Comparison of ENCODE assay signal across 7 mouse cellular contexts in the genomic region with DNA sequence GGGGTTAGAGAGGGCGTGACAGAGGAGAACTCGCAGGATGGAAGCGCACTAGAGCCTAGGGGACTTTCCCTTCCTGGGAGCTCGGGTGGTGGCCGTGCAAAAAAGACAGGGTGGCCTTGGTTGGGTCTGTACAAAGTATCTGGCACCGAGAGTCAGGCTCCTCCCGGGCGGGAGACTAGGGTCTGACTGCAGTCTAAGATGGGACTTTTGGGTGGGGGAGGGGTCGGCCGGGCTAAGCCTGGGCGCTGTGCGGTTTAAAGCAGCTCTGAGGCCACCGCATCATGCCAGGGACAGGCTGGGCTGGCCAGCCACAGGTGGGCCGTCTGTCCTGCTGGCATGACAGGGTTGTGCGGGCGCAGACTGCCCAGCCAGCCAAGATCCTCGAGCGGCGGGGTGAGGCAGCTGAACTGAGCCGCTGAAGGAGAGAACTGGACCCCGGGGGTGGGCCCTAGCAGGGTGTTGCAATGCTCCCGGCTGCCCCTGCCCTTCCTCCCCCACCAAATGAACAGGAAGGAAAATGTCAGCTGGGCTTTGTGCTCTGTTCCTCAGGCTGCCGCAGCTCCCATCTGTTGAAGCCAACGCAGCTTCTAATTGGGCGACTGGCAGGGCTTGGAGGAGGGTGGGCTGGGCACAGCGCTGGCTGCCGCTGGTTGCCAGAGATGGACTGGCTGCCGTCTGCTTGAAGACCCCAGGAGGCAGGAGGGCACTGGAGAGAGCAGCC. TPM values are rescaled to one million over a fixed set of nuclear protein-coding genes. Genes with fewer than 3 reads are reported as not detected.
A peak's percentile ranks its signal among the peaks of the same experiment; 100 is the strongest.
DNase-seq lines count a peak whose midpoint lies in the region; ATAC-seq lines count a peak whose summit lies in the region.

No protein-coding gene starts in this region.

- no peaks in the 10 kb centered on the region for H3K9me3 ChIP-seq in forebrain, embryonic 13.5 days (replicated peaks)
- H3K9me3 ChIP-seq in hindbrain, embryonic 10.5 days, result no peaks in the 10 kb centered on the region
- no peaks in the 10 kb centered on the region for H3K9me3 ChIP-seq in limb, embryonic 11.5 days (ENCODE audit: control insufficient read depth, low read length)
- no peaks in the 10 kb centered on the region for H3K9me3 ChIP-seq in neural tube, embryonic 15.5 days (replicated peaks)

- peak; percentile 52 for ATAC-seq in cerebellum, adult (ENCODE audit: insufficient number of reproducible peaks, low FRiP score, low TSS enrichment)
- ATAC-seq in forebrain, embryonic 13.5 days, result peak; percentile 81
- ATAC-seq in limb, embryonic 11.5 days (ENCODE audit: insufficient number of reproducible peaks, low FRiP score, low TSS enrichment, low read depth), result peak; percentile 50
- ATAC-seq in neural tube, embryonic 15.5 days (ENCODE audit: low FRiP score), result peak; percentile 58

- H3K4me3 ChIP-seq in forebrain, embryonic 13.5 days, result peak overlapping the region; percentile 70
- H3K4me3 ChIP-seq in hindbrain, embryonic 10.5 days, result peak overlapping the region; percentile 81
- peak overlapping the region; percentile 58 for H3K4me3 ChIP-seq in limb, embryonic 11.5 days (ENCODE audit: low read depth, low read length)
- H3K4me3 ChIP-seq in neural tube, embryonic 15.5 days (replicated peaks), result peak overlapping the region; percentile 72

- peak; percentile 60 for DNase-seq in adrenal gland, postnatal 14 days
- DNase-seq in hindbrain, embryonic 10.5 days (ENCODE audit: low spot score), result peak; percentile 67
- peak; percentile 51 for DNase-seq in limb, embryonic 11.5 days (ENCODE audit: low spot score)
- DNase-seq in urinary bladder, postnatal 10 days (ENCODE audit: low spot score), result no peak

- H3K27me3 ChIP-seq in forebrain, embryonic 13.5 days, result peaks cover 31% of the 10 kb centered on the region
- H3K27me3 ChIP-seq in hindbrain, embryonic 10.5 days (ENCODE audit: insufficient read depth, poor library complexity, severe bottlenecking), result peaks cover 92% of the 10 kb centered on the region
- peaks cover 54% of the 10 kb centered on the region for H3K27me3 ChIP-seq in limb, embryonic 11.5 days (ENCODE audit: control insufficient read depth, insufficient read depth, low read length)
- H3K27me3 ChIP-seq in neural tube, embryonic 15.5 days (replicated peaks), result peaks cover 12% of the 10 kb centered on the region

- peak overlapping the region; percentile 95 for H3K4me2 ChIP-seq in forebrain, embryonic 13.5 days
- H3K4me2 ChIP-seq in limb, embryonic 11.5 days (ENCODE audit: low read depth, severe bottlenecking), result peak overlapping the region; percentile 98
- peak overlapping the region; percentile 92 for H3K4me2 ChIP-seq in neural tube, embryonic 15.5 days

- WGBS in forebrain, embryonic 13.5 days, result 0% methylated on average over 28 of the region's 28 CpGs
- under 1% methylated on average over 28 of the region's 28 CpGs for WGBS in hindbrain, embryonic 10.5 days
- WGBS in limb, embryonic 11.5 days, result under 1% methylated on average over 28 of the region's 28 CpGs
- WGBS in neural tube, embryonic 15.5 days, result under 1% methylated on average over 28 of the region's 28 CpGs

- peak overlapping the region; percentile 83 for H3K9ac ChIP-seq in forebrain, embryonic 13.5 days
- peak overlapping the region; percentile 52 for H3K9ac ChIP-seq in limb, embryonic 11.5 days (ENCODE audit: low read length)
- H3K9ac ChIP-seq in neural tube, embryonic 15.5 days (replicated peaks), result peak overlapping the region; percentile 90

- peaks cover 41% of the 10 kb centered on the region for H3K4me1 ChIP-seq in forebrain, embryonic 13.5 days
- H3K4me1 ChIP-seq in hindbrain, embryonic 10.5 days (replicated peaks), result peaks cover 44% of the 10 kb centered on the region
- H3K4me1 ChIP-seq in limb, embryonic 11.5 days (ENCODE audit: control insufficient read depth, insufficient read depth, low read length), result peaks cover 21% of the 10 kb centered on the region
- peaks cover 47% of the 10 kb centered on the region for H3K4me1 ChIP-seq in neural tube, embryonic 15.5 days

- H3K27ac ChIP-seq in forebrain, embryonic 13.5 days, result peak overlapping the region; percentile 80
- H3K27ac ChIP-seq in hindbrain, embryonic 10.5 days, result peak overlapping the region; percentile 89
- no peak overlapping the region for H3K27ac ChIP-seq in limb, embryonic 11.5 days (replicated peaks; ENCODE audit: low read depth, low read length)
- peak overlapping the region; percentile 86 for H3K27ac ChIP-seq in neural tube, embryonic 15.5 days (replicated peaks)

- no peaks in the 10 kb centered on the region for H3K36me3 ChIP-seq in forebrain, embryonic 13.5 days (ENCODE audit: poor library complexity, severe bottlenecking)
- no peaks in the 10 kb centered on the region for H3K36me3 ChIP-seq in hindbrain, embryonic 10.5 days
- H3K36me3 ChIP-seq in limb, embryonic 11.5 days (ENCODE audit: control insufficient read depth, insufficient read depth, low read length), result no peaks in the 10 kb centered on the region
- H3K36me3 ChIP-seq in neural tube, embryonic 15.5 days, result no peaks in the 10 kb centered on the region

RNA-seq across cellular contexts. Expression of a gene that starts 1.1 kb away (rescaled TPM):
- total RNA-seq in adrenal gland, postnatal 14 days (2021), result 7.7 and 9.2 TPM in 2 replicates
- polyA plus RNA-seq in forebrain, embryonic 13.5 days (2015; fragmentation: Nextera tagmentation; extraction: Ambion mirVana), result 22.2 and 25.6 TPM in 2 replicates
- polyA plus RNA-seq in hindbrain, embryonic 10.5 days (2016; fragmentation: Nextera tagmentation; extraction: Ambion mirVana), result 7.3 and 10.4 TPM in 2 replicates
- 2.6 TPM in 2 replicates for polyA plus RNA-seq in limb, embryonic 11.5 days (2014; fragmentation: Nextera tagmentation; extraction: Ambion mirVana)
- polyA plus RNA-seq in neural tube, embryonic 15.5 days (2015; fragmentation: Nextera tagmentation; extraction: Ambion mirVana), result 40.5 and 45.9 TPM in 2 replicates
